Mouse (Mus musculus): Measurements from ENCODE around the gene Adcy7. TPM values are rescaled to one million over a fixed set of nuclear protein-coding genes. Genes with fewer than 3 reads are reported as not detected.
A peak's percentile ranks its signal among the peaks of the same experiment; 100 is the strongest.

The Adcy7 gene
- total RNA-seq, 1 experiment from 2014 or later: 51.4 TPM

DNA sequence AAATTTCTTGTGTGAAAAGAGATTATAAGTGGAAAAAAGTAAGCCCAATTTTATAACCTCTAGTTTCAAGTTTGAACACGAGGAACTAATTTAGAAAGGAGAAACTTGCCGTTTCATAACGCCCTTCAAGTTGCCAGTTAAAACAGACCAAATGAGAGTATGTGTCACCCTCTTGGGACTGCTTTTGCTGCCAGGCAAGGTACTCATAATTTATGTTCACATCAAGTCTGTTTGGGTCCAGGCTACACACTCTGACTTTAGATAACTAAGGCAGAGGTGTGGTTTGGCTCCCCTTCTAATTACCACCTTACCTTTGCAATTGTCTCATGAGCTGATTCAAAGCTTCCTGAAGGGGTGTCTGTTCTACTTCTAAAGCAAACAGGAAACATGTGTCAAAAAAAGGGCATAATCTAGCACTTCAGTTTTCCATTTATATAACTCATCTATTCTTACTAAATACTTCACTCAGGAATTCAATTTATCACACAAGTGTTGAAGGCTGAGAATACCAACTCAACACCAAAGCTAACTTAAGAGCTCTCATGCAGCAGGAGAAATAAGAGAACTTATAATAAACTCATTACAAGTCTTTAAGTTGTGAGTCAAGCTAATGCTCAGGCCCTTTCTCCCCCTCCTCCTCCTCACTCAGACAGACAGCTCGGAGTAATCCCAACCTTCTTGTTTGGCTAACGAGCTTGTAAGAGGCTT is 85.2 kb downstream of the Adcy7 start:
- ATAC-seq (replicated peaks in 1 of 2; ENCODE audit: insufficient read depth in 1 of 2, low FRiP score in 2 of 2, low TSS enrichment in 1 of 2, low read depth in 1 of 2, poor library complexity in 2 of 2, severe bottlenecking in 2 of 2): no peak

DNA sequence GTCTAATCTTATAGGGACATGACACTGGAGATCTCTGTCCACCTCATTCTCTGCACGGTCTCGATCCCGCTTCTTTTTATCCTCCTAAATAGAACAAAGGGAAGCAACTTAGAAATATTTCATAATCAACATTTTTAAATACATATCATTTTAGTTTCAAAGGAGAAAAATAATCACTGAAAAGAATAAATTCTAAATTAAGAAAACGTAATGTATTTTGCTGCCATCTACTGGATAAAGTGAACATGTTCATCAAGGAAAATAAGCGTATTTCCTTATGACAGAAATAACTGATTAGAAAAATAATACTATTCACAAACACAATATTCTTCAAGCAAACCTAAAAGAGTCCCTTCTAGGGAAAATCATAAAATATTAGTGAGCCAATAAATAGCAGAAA is 85.7 kb downstream of the Adcy7 start:
- ATAC-seq (replicated peaks in 1 of 2; ENCODE audit: insufficient read depth in 1 of 2, low FRiP score in 2 of 2, low TSS enrichment in 1 of 2, low read depth in 1 of 2, poor library complexity in 2 of 2, severe bottlenecking in 2 of 2): no peak

DNA sequence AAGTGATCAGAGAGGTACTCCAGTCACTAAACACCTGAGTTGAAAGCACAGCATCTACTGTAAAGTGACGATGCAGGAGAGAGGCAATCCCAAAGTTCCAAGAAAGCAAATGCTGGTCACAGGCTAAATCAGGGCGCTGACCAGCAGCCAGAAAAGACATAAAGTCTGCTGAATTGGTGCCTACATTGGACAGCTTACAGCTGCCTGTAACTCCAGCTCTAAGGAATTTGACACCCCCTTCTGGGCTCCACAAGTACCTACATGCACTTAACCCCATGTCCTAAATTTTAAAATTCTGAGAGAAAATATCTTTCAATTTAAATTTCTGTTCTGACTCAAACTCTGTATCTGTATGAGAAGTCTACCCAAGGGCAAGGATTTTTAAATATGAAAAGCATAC is 87.8 kb downstream of the Adcy7 start:
- ATAC-seq (replicated peaks in 1 of 2; ENCODE audit: insufficient read depth in 1 of 2, low FRiP score in 2 of 2, low TSS enrichment in 1 of 2, low read depth in 1 of 2, poor library complexity in 2 of 2, severe bottlenecking in 2 of 2): no peak

DNA sequence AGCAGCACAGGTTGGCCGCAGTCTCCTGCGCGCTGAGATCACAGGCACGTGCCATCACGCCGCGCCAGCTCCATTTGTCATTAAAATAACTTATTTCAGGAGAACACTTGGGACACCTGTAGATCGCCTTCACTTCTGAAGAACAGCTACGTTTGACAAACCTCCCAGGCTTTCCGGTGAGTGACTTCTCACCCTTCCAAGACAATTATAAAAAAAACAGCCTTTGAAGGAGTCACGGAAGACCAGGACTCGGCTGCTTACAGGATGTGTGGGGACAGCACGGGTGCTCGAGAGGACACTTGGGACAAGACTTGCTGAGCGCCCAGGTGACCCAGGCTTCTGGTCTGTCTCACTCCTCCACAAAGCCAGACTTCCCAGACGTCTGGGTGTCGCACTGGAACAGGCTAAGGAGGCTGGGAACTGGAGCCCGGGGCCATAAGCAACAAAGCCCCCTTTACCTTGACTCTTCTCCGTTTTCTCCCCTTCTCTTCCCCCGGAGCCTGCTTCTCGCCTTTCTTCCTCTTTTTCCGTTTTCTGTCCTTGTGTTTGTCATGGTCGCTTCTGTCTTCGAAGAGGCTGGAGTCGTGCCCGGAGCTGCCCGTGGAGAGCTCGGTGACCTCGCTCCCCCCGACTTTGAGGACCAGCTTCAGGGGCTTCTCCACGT is 89.0 kb downstream of the Adcy7 start:
- ATAC-seq (replicated peaks in 1 of 2; ENCODE audit: insufficient read depth in 1 of 2, low FRiP score in 2 of 2, low TSS enrichment in 1 of 2, low read depth in 1 of 2, poor library complexity in 2 of 2, severe bottlenecking in 2 of 2): peak in 1 of 2 experiments; percentile 16; a peak in 1 of 4 replicates

DNA sequence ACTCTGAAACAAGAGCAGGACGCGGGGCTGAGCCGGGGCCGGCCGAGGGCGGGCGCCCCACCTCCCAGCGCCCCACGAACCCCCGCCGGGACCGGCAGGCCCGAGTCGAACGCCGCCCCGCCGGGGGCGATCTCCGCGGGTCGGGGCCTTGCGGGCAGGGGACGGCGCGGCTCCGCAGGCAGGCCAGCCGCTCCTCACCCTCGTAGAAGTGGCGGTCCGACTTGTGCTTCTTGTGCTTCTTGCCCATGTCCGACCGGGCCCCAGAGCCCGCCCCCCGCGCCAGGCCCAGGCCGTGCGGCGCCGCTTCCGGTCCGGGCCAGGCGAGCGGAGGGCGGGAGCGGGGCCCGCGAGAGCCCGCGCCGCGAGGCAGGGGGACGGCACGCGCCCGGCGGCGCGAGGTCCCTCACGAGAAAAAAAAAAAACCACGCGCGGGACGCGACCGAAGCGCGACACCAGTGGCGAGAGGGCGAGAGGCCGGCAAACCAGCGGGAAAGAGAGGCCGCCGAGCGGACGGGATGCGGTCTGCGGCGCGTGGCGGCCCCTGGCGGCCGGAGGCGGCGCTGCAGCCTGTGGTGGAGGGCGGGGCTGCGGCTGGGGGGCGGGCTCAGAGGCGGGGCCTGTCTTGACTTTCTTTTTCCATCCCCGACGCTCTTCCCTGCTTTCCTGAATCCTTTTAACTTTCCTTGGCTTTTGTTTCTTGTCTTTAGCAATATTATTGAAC is 89.7 kb downstream of the Adcy7 start, which contains the start of gene Brd7:
Brd7 (minus strand) TSS at position 487 of the 721 bp plus-strand sequence.
- ATAC-seq (replicated peaks in 1 of 2; ENCODE audit: insufficient read depth in 1 of 2, low FRiP score in 2 of 2, low TSS enrichment in 1 of 2, low read depth in 1 of 2, poor library complexity in 2 of 2, severe bottlenecking in 2 of 2): peak; percentile 43 to 64; a peak in 3 of 4 replicates

DNA sequence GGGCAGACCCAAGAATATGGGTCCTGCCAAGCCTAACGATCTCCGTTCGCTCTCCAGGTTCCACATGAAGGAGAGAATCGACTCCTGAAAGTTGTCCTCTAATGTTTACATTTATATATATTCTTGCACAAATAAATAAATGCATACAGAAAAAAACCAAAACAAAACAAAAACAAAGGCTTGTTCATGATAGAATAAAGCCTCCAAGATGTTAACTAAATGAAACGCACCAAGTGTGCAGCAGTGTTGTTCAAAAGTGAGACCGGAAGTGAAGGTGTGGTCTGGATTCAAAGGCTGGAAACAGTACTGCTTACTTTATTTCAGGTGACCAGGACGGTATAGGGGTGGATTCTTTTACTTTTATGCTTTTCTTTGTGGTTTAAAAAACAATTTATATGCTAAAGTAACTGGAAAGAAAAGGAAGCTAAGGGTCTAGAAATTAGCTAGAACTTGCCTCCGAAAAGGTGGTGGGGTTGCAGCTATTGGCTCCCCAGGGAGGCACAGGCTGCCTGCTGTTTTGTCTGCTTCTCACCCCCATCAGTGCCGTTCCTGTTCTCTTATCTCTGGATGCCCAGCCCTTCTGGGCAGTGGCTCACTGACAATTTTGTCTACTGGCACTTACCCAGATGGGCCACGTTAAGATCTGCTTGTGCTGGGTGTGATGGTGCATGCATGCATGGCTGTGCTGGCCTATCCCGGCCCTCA is 90.4 kb downstream of the Adcy7 start:
- peak; percentile 56 to 64; a peak in 3 of 4 replicates for ATAC-seq (replicated peaks in 1 of 2; ENCODE audit: insufficient read depth in 1 of 2, low FRiP score in 2 of 2, low TSS enrichment in 1 of 2, low read depth in 1 of 2, poor library complexity in 2 of 2, severe bottlenecking in 2 of 2)

DNA sequence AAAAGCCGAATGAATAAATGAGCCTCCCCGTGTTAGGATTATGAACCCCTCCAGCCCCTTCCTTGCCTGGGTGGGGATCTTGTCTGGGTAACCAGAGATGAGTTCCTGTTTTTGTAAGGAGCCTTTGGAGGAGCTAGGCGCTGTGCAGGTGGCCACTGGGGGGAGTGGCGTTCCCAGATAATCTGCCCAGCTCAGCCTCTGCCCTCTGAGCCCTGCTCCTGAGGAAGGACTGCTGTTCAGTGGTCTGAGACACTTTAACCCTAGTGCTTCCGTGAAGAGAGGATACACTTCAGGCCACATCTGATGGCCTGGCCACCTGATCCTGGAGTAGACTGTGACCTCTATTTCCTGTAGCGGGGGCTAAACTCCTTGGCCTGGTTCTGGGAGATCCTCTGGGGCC is 97.0 kb downstream of the Adcy7 start:
- ATAC-seq (replicated peaks in 1 of 2; ENCODE audit: insufficient read depth in 1 of 2, low FRiP score in 2 of 2, low TSS enrichment in 1 of 2, low read depth in 1 of 2, poor library complexity in 2 of 2, severe bottlenecking in 2 of 2): peak; percentile 74 to 85

DNA sequence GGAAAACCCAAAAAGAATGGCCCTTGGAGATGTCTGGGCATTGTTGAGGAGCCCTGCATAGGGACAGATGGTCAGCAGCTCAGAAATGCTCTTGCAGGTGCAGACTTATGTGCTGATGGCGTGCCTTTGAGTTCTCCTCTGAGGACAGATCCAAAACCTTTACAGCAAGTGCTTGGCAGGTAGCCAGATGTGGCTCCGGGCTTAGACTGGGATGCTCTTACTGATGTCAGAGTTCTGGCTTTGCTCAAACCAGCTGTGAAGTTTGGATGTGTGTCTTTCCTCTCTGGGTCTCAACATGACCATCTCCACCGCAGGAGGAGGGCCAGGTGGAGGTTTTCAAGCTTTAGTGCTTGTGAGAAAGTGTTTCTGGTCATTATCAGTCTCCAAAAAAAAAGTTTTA is 97.6 kb downstream of the Adcy7 start:
- ATAC-seq (replicated peaks in 1 of 2; ENCODE audit: insufficient read depth in 1 of 2, low FRiP score in 2 of 2, low TSS enrichment in 1 of 2, low read depth in 1 of 2, poor library complexity in 2 of 2, severe bottlenecking in 2 of 2): no peak

DNA sequence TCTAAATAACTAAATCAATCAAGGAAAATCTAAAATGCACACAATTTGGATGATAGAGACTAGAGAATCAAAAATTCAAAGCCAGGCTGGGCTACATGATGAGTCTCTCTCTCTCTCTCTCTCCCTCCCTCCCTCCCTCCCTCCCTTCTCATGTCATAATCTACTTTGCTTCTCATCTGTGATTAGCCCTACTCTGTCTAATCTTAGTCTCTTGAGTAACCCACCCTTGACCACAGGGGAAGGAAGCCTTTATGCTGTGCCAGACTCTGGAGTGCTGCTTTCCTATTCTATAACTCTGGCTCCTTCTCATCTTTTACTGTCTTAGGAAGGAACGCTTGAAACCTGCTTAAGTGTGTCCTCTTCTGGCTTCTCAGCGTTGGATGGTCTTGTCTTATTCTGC is 99.3 kb downstream of the Adcy7 start:
- ATAC-seq (replicated peaks in 1 of 2; ENCODE audit: insufficient read depth in 1 of 2, low FRiP score in 2 of 2, low TSS enrichment in 1 of 2, low read depth in 1 of 2, poor library complexity in 2 of 2, severe bottlenecking in 2 of 2): no peak

DNA sequence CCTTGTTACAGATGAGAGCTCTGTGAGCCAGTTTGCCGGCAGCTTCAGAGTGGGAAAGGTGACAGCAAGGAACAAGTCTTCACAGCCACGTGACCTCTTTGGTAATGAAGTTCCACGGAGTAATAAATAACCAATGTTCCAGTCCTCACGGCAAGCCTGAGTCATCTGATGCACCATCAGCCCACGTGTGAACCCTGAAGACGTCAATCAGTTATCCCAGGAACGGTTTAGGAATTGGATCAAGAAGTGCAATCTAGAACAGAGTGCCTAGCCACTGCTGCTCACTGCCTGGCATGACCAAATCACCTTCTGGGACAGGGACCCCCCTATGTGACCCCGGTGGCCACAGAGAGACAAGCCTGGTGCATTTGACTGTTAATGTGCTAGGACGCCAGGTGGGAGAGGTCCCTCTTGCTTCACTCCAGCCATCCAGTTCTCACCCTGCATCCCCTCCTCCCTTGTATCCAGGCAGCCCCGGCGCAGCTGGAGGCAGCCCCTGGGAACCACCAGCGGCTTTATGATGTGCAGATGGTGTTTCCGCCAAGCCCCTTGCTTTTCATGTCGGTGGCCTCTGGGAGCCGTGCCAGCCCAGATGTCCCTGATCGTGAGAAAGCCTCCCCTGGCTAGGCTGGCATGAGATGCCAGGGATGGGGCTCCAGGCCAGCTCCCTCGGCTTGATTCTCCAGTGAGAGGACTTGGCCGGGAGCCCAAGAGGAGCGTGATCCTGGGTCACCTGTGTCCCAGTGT is 104.8 kb downstream of the Adcy7 start:
- ATAC-seq (replicated peaks in 1 of 2; ENCODE audit: insufficient read depth in 1 of 2, low FRiP score in 2 of 2, low TSS enrichment in 1 of 2, low read depth in 1 of 2, poor library complexity in 2 of 2, severe bottlenecking in 2 of 2): peak in 1 of 2 experiments; percentile 19; a peak in 3 of 4 replicates

Other genes with a start within 250 kb of the Adcy7 start
- 14.6 and 16.6 TPM in 2 replicates for gene Cnep1r1, start 153.6 kb upstream of the Adcy7 start, total RNA-seq (2017)
- gene Heatr3, start 134.5 kb upstream of the Adcy7 start, total RNA-seq (2017): 39.8 and 56.4 TPM in 2 replicates
- 50.2 and 54.3 TPM in 2 replicates for gene Tent4b, start 73.2 kb upstream of the Adcy7 start, total RNA-seq (2017)
- 53.3 and 67.8 TPM in 2 replicates for gene Brd7, start 89.8 kb downstream of the Adcy7 start, total RNA-seq (2017)
- 1.1 TPM in 1 of 2 replicates, not detected in the other for gene Nkd1, start 249.0 kb downstream of the Adcy7 start, total RNA-seq (2017)

Measured in hematopoietic stem cell, adult 5-6 weeks (primary cell).